Mouse (Mus musculus) liver, embryonic 11.5 days (tissue): Measurements from ENCODE around the gene 4930595D18Rik. TPM values are rescaled to one million over a fixed set of nuclear protein-coding genes. Genes with fewer than 3 reads are reported as not detected.

Experiments
- ATAC-seq: fragments of 200-750 bp; cut with Nextera tagmentation; replicated peaks from 2 replicates; pipeline ENCODE4 v1.8.0; 2017; ENCODE audit warnings: moderate number of reproducible peaks, mild to moderate bottlenecking, moderate TSS enrichment, moderate library complexity; ENCODE audit not compliant: low FRiP score
- DNase-seq: peaks from one replicate; pipeline ENCODE4 v3.0.0-alpha.2; 2017; ENCODE audit warnings: low spot score
- H3K27ac ChIP-seq: fragments of 300-500 bp; sonication (generic); 2 replicates; pipeline ENCODE4 v1.5.1; 2014; ENCODE audit warnings: mild to moderate bottlenecking, low read depth, low read length, control low read depth
- H3K27me3 ChIP-seq: fragments of 300-500 bp; sonication (generic); replicated peaks from 2 replicates; pipeline ENCODE4 v1.6.1; 2014; ENCODE audit warnings: low read length, mixed read lengths; ENCODE audit not compliant: control insufficient read depth, insufficient read depth
- H3K36me3 ChIP-seq: fragments of 300-500 bp; sonication (generic); 2 replicates; pipeline ENCODE4 v1.6.1; 2014; ENCODE audit warnings: mild to moderate bottlenecking, low read length, moderate library complexity, mixed read lengths; ENCODE audit not compliant: control insufficient read depth, insufficient read depth
- H3K4me1 ChIP-seq: fragments of 300-500 bp; sonication (generic); replicated peaks from 2 replicates; pipeline ENCODE4 v1.6.1; 2014; ENCODE audit warnings: low read length, mixed read lengths; ENCODE audit not compliant: control insufficient read depth, insufficient read depth
- H3K4me2 ChIP-seq: fragments of 300-500 bp; sonication (generic); 2 replicates; pipeline ENCODE4 v1.6.1; 2014; ENCODE audit warnings: mild to moderate bottlenecking, control low read depth, moderate library complexity
- H3K4me3 ChIP-seq: fragments of 300-500 bp; sonication (generic); 2 replicates; pipeline ENCODE4 v1.5.1; 2014; ENCODE audit warnings: low read depth, low read length, control low read depth
- H3K9ac ChIP-seq: fragments of 300-500 bp; sonication (generic); 2 replicates; pipeline ENCODE4 v1.6.1; 2014; ENCODE audit warnings: low read depth, low read length, control low read depth
- H3K9me3 ChIP-seq: fragments of 300-500 bp; sonication (generic); 2 replicates; pipeline ENCODE4 v1.6.1; 2016; ENCODE audit warnings: low read length, inconsistent platforms, mixed read lengths; ENCODE audit not compliant: control insufficient read depth
- WGBS: fragments of 180-500 bp; shearing (Covaris S2); extraction: QIAGEN DNeasy Blood & Tissue Kit; methylation state at CpG from one replicate; pipeline ENCODE4 v1.1.7; 2014; 5-methylcytosine and 5-hydroxymethylcytosine counted together
- polyA plus RNA-seq: library from polyadenylated mRNA; unstranded; fragments of >200 nt; fragmentation: Nextera tagmentation; extraction: Ambion mirVana; gene quantifications from 2 replicates; pipeline ENCODE4 v1.2.1, GENCODE M21; 2014

4930595D18Rik gene
- polyA plus RNA-seq, 1 experiment from 2014 or later = not detected

DNA sequence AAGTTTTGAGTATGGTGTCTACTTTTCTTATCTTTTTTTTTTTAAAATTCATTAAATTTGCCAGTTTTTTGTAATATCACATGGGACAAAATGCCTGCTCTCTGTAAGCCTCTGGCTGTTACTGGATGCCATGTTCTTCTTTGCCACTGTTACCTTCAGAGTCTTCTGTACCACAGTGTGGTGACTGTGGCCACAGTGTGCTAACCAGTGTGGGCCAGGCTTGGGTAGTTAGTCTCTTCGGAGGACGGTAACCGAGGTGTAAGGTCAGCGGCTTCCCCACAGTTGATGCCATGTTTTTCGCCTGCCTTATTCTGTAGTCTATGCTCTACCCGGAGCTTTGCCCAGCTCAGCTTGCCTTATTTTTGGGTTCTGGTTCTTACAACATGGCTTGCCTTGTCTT, 1.9 kb downstream of the 4930595D18Rik start:
- WGBS = 87% methylated on average over 6 of the region's 6 CpGs
- ATAC-seq = no peak
- H3K4me2 ChIP-seq = no peak overlapping the region

DNA sequence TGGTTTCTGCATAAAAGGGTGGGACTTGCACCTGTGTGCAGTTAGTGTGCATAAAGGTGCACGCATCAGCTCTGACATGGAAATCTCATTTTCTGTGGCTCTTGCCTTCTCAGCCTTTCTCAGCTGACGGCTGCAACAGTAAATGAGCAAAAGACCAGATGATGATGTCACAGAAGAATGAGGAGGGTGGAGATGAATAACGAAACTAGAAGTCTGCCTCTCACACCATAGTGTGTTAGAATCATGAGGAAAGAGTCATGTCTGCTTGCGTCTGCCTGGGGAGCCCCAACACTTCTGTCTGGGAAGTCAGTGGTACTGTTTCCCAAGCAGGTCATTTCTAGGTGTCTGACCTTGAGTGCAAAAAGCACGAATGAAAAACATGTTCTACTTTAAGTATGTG, 2.4 kb downstream of the 4930595D18Rik start:
- H3K9ac ChIP-seq = no peak overlapping the region
- H3K9me3 ChIP-seq = no peaks in the 10 kb centered on the region
- ATAC-seq (no peak), DNase-seq (no peak)
- no peak overlapping the region for H3K27ac ChIP-seq
- no peak overlapping the region for H3K4me3 ChIP-seq
- H3K27me3 ChIP-seq = no peaks in the 10 kb centered on the region
- no peak overlapping the region for H3K4me2 ChIP-seq
- no peaks in the 10 kb centered on the region for H3K36me3 ChIP-seq
- H3K4me1 ChIP-seq = no peaks in the 10 kb centered on the region
- WGBS = 83% methylated on average over 5 of the region's 5 CpGs

More for the DNA sequence above, 1.9 kb downstream of the 4930595D18Rik start:
- H3K27me3 ChIP-seq = no peaks in the 10 kb centered on the region
- H3K4me3 ChIP-seq = no peak overlapping the region
- DNase-seq = no peak
- H3K27ac ChIP-seq = no peak overlapping the region
- H3K9ac ChIP-seq = no peak overlapping the region
- H3K36me3 ChIP-seq = no peaks in the 10 kb centered on the region
- no peaks in the 10 kb centered on the region for H3K4me1 ChIP-seq
- H3K9me3 ChIP-seq = no peaks in the 10 kb centered on the region

DNA sequence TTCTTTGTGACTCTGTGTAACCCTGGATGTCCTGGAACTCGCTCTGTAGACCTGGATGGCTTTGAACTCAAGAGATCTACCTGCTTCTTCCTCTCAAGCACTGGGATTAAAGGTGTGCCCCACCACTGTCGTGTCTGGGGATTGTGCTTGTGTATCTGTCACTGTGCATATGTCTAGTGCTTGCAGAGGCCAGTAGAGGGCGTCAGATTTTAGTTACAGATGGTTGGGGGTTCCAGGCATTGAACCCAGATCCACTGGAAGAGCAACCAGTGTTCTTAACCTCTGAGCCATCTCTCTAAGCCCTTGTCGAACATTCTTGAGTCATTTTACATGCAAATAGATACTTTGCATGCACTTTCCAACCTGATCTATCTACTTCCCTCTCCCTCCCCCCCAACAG, 5.5 kb downstream of the 4930595D18Rik start:
- Histone ChIP-seq H3K9ac (no peak overlapping the region), H3K27ac (no peak overlapping the region), H3K9me3 (no peaks in the 10 kb centered on the region), H3K4me3 (no peak overlapping the region), H3K4me1 (no peaks in the 10 kb centered on the region), H3K36me3 (no peaks in the 10 kb centered on the region), H3K4me2 (no peak overlapping the region), H3K27me3 (no peaks in the 10 kb centered on the region)
- WGBS = 69% methylated on average over 4 of the region's 4 CpGs
- DNase-seq (no peak), ATAC-seq (no peak)

DNA sequence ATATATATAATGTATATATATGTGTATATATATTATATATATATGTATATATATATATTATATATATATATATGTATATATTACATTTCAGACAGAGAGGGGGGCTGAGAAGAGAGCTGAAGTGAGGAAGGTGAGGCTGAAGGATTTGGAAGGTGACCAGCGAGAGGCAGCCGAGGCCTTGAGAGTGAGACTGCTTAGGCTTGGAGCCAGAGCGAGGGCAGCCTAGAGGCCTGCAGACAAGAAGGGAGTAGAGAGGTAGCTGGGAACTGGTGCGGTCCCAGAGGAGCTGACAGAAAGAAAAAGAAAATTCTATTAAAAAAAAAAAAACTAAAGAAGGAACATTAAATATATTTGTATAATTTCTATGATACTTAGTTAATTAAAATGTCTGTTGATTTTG, 15.4 kb downstream of the 4930595D18Rik start:
- H3K27ac ChIP-seq = no peak overlapping the region
- no peaks in the 10 kb centered on the region for H3K36me3 ChIP-seq
- H3K9ac ChIP-seq = no peak overlapping the region
- no peak for ATAC-seq
- no peaks in the 10 kb centered on the region for H3K9me3 ChIP-seq
- DNase-seq = no peak
- no peak overlapping the region for H3K4me2 ChIP-seq
- 84% methylated on average over 4 of the region's 4 CpGs for WGBS
- peaks cover 21% of the 10 kb centered on the region for H3K4me1 ChIP-seq
- no peak overlapping the region for H3K4me3 ChIP-seq
- H3K27me3 ChIP-seq = no peaks in the 10 kb centered on the region

DNA sequence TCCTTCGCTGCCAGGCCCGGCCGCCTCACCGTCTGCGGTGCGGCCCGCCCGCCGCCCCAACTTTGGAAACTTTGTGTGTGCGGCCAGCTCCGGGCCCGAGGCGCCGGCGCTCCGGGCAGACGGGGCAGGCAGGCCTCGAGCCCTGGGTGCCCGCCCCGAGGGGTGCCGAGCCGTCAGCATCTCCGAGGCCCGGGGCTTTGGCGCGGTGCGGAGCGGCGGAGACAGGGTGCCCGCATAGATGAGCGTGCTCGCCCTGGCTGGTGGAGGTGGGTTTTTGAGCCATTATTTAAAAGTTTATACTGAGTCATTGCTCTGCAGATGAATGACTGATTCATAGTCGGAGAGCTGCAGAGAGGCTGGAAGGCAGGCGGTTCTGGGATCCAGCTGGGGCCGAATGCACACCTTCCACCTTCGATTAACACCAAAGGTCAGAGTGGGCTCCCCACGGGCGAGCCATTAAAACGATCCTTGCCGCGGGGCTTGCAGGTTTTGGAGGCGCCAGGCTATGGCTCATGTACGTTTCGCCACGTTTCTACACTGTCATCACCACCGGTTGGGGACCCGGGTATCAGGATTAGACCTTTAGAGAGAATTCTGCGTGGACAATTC, 17.5 kb downstream of the 4930595D18Rik start:
- H3K4me3 ChIP-seq = peak overlapping the region; percentile 87
- peak overlapping the region; percentile 73 for H3K27ac ChIP-seq
- peaks cover 29% of the 10 kb centered on the region for H3K4me1 ChIP-seq
- H3K9me3 ChIP-seq = no peaks in the 10 kb centered on the region
- H3K36me3 ChIP-seq = no peaks in the 10 kb centered on the region
- DNase-seq (peak; percentile 59), ATAC-seq (peak; percentile 41)
- H3K27me3 ChIP-seq = no peaks in the 10 kb centered on the region
- under 1% methylated on average over 48 of the region's 48 CpGs for WGBS
- peak overlapping the region; percentile 82 for H3K9ac ChIP-seq
- H3K4me2 ChIP-seq = peak overlapping the region; percentile 87

DNA sequence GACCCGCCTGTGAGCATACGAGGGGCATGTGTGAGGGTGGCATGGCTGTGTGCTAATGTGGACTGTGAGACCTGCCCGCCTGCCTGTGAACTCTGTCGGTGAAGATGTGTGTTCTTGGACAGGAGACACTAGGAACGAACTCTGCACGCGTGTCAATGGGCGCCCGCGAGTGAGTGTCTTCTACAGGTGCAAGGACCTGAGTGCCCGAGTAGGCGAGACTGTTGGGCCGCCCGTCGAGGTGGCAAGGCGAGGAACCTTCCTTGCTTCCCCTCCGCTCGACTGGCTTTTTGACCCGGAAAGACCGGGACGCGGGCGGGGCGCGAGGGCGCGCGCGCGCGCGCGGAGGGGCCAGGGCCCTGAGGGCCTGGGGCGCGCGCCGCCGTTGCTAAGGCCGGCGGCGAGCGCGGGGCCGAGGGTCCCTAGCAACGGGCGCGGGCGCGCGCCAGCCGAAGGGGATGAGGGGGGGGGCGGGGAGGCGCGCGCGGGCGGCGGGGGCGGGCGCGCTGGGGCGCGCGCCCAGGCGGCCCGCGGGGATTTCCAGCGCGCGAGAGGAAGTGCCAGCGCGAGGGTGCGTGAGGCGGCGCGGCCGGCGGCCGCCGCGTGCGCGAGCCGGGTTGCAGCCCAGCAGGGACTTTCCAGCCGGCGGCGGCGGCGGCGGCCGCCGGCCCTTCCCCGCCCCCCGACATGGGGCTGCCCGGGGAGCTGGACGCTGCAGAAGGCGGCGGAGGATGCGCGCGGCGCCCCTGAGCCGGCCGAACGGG, 18.3 kb downstream of the 4930595D18Rik start, which contains the start of gene Traf3:
Gene Traf3, plus strand, starts transcription at position 540 of the 761 bp plus-strand sequence.
- Histone ChIP-seq H3K4me3 (peak within 1 kb of the TSS; percentile 87), H3K4me2 (peak within 1 kb of the TSS; percentile 87), H3K9ac (peak within 1 kb of the TSS; percentile 82), H3K4me1 (peaks cover 29% of the 10 kb centered on the region), H3K9me3 (no peaks in the 10 kb centered on the region), H3K27ac (peak within 1 kb of the TSS; percentile 73), H3K27me3 (no peaks in the 10 kb centered on the region), H3K36me3 (no peaks in the 10 kb centered on the region)
- 4% methylated on average over 66 of the region's 105 CpGs for WGBS
- DNase-seq (peak; percentile 78), ATAC-seq (peak; percentile 67)

DNA sequence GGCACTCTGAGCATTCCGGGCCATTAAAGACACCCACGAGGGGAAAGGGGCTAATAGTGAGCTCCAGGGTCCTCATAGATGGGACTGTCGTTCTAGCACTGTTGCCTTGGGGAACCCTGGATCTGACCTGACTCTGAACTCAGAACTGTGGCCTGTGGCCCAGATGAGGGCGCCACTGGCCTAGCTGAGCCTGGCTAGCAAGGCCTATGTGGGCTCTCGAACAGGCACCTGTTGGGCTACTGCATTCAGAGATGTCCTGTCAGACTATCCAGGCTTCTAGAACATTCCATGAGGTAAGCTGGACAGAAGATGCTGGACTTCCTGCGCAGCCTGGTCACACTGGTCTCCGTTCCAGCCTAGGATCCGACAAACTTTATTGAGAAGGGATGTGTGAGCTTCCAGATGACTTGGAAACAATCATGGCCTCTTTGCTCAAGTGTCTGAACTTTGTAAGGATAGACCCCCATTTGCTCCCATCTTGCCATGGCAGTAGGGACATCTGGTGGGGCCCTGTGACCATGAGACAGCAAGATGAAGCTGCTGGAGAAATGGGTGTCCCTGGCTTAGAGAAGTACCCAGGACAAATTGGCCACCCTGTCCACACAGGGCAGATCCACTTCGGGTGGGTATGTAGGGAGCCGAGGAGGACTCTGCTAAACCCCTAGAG, 19.0 kb downstream of the 4930595D18Rik start:
- DNase-seq (no peak), ATAC-seq (peak; percentile 60; the same call in 1 of the 2 replicates)
- H3K4me3 ChIP-seq = peak overlapping the region; percentile 87
- peaks cover 30% of the 10 kb centered on the region for H3K4me1 ChIP-seq
- H3K4me2 ChIP-seq = peak overlapping the region; percentile 87
- peak overlapping the region; percentile 82 for H3K9ac ChIP-seq
- no peaks in the 10 kb centered on the region for H3K27me3 ChIP-seq
- 62% methylated on average over 10 of the region's 10 CpGs for WGBS
- peak overlapping the region; percentile 73 for H3K27ac ChIP-seq
- H3K9me3 ChIP-seq = no peaks in the 10 kb centered on the region
- no peaks in the 10 kb centered on the region for H3K36me3 ChIP-seq

DNA sequence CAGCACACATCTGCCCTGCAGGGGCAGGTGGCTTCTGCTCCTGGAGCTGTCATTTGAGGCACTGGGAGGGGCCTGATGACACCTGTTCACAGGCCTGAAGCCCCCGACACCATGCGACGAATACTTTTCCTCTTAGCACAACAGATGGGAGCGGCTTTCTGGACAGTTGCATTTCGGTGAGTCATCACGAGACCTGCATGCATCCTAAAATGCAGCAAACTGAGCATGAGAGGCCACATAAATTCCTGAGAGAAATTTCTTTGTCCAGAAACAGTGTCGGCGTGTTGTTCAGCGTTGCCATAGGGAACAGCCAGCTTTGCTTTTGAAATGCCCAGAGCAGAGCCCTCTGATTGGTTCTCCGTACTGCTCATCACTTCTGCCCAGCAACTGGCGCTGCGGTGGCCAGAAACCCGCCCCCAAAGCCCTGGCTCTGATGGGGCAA, 20.0 kb downstream of the 4930595D18Rik start:
- Histone ChIP-seq H3K4me1 (peaks cover 37% of the 10 kb centered on the region), H3K4me3 (peak overlapping the region; percentile 41), H3K36me3 (no peaks in the 10 kb centered on the region), H3K27me3 (no peaks in the 10 kb centered on the region), H3K9me3 (no peaks in the 10 kb centered on the region), H3K9ac (peak overlapping the region; percentile 55), H3K27ac (no peak overlapping the region), H3K4me2 (peak overlapping the region; percentile 71)
- DNase-seq = peak; percentile 74
- WGBS = 7% methylated on average over 13 of the region's 13 CpGs
- peak; percentile 72 for ATAC-seq
